Mouse (Mus musculus): ENCODE data around the gene Tnfsf8.

The Tnfsf8 gene

DNA sequence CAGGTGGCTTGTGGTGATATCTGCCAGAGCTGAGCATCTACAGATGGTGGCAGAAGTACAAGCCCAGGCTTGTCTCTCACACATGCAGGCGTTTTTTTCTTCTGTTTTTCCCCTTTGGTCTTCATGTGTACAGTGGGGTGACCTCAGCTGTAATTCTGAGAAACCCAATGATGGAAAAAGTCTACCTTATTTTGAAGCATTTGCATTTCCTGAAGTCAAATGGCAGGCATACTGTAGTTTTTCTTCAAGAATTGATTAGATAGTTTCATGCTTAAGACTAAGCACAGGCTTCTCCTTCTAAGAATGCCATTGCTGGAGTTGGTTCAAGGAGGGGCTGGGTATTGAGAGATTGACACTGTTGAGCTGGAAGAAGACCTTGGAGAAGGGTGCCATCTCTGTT is 18.9 kb downstream of the Tnfsf8 start:
- no peak for DNase-seq (ENCODE audit: low spot score in 2 of 2)

DNA sequence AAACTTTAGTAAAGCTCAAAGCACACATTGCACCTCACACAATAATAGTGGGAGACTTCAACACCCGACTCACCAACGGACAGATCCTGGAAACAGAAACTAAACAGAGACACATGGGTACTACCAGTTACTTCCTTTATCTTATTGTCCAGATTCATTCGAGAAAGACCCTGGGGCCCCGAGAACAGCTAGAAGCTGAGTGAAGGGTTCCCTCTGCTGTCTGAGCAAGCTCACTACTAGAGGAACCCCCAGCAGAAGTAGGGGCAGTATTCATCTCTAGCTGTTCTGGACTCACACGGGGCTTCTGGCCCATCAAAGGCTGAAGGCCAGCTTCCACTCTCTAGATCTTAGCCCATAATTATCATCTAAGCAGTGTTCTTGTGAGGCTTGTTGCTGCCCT is 20.7 kb downstream of the Tnfsf8 start:
- DNase-seq (ENCODE audit: low spot score in 2 of 2): no peak

DNA sequence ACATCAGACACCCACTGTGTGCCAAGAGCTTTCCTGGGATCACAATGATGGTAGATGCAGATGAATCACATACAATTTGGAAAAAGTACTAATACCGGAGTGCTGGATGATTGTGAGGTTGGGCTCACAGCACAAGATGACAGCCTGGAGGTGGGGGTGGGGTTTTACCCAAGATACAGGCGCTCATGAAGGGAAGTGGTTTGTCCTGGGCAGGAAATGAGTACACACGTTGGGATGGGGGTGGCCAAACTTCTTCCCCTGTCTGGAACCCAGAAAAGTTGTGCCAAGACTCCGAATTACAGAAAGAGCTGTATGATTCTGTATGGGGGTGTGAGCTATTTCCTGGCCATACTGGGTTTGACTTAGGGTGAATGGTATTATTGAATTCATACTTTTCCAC is 38.0 kb downstream of the Tnfsf8 start:
- DNase-seq (ENCODE audit: low spot score in 2 of 2): no peak

DNA sequence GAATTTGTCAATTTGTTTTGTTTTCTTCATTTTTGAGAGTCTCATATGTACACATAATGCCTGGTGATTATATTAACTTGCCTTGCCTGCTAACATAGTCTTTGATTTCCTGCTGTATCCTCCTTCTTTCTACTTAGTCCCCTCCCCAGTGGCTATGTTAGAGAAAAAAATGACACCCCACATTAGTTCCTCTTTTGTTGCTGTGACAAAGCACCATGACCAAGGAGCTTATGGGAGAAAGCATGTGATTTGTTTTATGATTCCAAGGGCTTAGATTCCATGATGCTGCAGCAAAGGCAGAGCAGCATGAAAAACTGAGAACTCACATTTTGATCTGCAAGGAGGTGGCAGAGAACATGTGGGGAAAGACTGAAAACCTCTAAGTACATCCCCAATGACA is 43.6 kb downstream of the Tnfsf8 start:
- DNase-seq (ENCODE audit: low spot score in 2 of 2): no peak

DNA sequence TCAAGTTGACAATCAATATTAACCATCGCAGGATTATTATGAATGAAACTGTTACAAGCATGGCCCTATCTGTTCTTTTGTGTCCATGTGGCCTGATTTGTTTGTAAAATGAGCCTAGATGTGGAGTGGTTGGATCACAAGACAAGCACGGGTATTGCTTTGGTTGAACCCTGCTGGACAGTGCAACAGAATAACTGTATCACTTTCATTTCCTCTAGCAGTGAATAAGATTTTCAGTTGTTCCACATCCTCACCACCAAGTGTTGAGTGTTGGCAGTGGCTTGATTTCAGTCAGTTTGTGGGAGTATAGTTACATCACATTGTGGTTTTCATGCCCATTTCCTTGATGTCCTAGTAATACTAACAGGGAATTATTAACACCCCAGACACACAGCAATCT is 45.5 kb downstream of the Tnfsf8 start:
- no peak for DNase-seq (ENCODE audit: low spot score in 2 of 2)

DNA sequence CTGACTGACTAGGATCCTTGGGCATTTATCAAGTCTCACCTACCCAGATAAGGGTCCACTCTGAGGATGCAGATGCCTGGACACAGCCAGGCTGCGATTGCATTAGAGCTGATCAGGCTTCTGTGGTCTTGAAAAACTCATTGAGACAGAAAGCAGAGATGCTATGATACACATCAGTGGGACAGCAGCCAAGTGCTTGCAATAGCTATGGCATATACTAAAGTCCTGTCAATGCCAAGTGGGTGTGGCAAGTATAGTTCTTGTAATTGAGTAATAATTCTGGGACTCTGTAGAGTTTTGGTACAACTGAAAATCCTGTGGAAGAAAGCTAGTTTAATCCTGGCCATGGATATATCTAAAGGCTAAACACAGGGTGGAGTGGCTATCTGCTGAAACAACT is 63.1 kb downstream of the Tnfsf8 start:
- DNase-seq (ENCODE audit: low spot score in 2 of 2): no peak

DNA sequence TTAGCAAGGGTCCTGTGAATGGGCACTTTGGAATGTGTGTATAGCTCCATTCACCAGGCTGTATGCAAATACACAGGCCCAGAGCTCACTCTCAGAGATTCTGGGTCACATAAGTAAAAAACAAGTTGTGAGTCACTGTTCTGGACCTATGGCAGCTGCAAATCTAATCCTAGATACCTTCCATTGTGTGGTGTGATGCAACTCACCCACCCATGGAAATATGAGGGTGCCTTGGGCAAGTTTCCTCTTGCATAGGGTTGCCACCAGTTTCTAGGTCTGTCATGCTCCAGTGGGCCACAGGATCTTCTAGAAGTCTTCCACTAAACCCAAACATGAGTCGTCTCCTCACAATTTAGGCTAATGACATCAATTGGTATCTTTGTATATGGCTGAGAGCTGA is 64.6 kb downstream of the Tnfsf8 start:
- DNase-seq (ENCODE audit: low spot score in 2 of 2): no peak

DNA sequence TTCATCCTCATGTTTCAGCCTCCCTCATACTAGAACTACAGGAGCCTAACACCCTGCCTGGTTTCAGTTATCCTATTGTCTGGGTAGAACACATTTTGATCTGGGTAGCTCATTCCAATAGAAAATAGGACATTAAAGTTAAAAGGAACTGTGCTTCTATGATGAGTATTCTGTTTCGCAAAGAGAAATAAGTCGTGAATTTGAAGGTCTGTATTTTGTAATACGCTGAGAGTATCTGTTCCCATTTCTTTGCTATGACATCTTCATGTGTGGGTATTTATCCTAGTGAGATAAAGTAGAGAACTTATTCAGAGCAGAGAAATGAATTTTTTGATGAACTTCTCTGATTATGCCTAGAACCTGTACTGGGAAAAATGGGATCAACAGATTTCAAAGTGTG is 68.8 kb downstream of the Tnfsf8 start:
- no peak for DNase-seq (ENCODE audit: low spot score in 2 of 2)

DNA sequence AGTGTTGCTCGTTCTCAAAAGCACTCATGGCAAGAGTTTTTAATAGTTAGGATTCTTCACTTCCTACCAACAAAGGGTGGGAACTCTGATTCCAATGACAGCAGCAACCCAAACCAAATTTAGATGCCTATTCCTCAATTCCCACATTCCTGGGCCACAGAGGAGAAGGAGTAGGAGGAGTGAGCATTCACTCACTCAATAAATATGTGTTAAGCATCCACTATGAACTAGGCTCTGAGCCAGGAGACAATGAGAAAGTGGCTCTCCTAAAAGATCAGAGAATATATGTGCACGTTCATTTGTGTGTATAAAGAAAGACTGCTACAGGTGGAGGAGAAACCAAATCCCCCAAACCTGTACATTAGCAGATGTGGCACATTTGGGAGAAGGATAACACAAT is 75.7 kb downstream of the Tnfsf8 start:
- no peak for DNase-seq (ENCODE audit: low spot score in 2 of 2)

DNA sequence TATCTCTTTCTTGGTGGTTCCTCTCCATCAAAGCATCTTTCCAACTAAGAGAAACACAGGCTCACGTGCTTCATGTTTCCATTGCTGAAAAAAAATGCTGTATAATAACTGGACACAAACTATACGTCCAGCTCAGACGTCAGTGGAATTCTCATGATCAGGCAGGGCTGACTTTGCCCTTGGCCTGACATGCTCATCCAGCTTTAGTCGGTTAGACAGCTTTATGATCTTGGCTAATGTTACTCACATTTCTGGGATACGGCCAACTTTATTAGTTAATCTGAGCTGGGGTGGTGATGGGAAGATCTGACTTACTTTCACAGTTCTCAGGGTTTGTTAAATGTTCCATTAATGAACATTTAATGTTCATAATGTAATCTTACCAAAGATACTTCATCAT is 77.3 kb downstream of the Tnfsf8 start:
- no peak for DNase-seq (ENCODE audit: low spot score in 2 of 2)

DNA sequence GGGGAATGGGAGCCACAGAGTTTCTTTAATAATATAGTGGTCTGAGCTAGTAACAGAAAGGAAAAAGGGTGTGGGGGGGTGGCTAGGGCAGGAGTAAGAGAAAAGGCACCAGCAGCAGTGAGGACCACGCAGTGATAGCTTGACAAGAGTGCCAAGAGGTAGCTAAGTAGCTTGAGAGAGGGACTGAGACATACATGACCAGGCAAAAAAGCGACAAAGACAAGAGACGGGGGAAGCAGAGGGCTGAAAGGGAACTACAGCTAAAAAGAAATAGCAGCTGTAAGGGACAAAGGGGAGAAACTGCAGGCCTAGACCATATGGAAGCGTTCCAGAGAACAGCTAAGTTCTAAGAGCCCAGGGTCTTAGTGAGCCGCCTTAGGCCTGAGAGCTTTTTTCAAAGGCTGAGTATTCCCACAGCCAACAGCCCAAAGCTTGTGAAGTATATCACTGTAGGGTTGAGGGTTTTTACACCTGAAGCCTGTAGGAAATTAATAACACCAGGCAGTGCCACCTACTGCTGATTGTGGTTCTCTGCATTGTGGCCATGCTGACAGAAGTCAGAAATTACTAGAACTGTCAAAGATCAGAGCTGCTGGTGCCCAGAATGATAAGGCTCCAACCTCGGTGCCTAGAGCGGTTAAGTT is 78.1 kb downstream of the Tnfsf8 start:
- DNase-seq (ENCODE audit: low spot score in 2 of 2): no peak
